Mouse (Mus musculus): ENCODE results near the gene Arhgap45. TPM values are rescaled to one million over a fixed set of nuclear protein-coding genes. Genes with fewer than 3 reads are reported as not detected.

Gene Arhgap45
- polyA plus RNA-seq, 1 experiment from 2014 or later: 56.2 TPM

GRCm38 (mm10) chr10:79994397-79995115 is 21.9 kb upstream of the Arhgap45 start:
- 8% methylated on average over 16 of the region's 16 CpGs for whole genome bisulfite sequencing (ENCODE audit: missing documents)
- Histone ChIP-seq H3K4me3 (ENCODE audit: inconsistent target) (no peak overlapping the region), H3K36me3 (ENCODE audit: inconsistent target) (peaks cover 6% of the 10 kb centered on the region; the same call in 1 of the 2 replicates), H3K79me2 (ENCODE audit: inconsistent target) (no peaks in the 10 kb centered on the region; the same call in 1 of the 2 replicates), H3K27ac (peak overlapping the region; percentile 58)

GRCm38 (mm10) chr10:79995636-79996035 is 20.8 kb upstream of the Arhgap45 start:
- H3K4me3 ChIP-seq (ENCODE audit: inconsistent target): peak overlapping the region; percentile 81; the same call in 1 of the 2 replicates
- no peaks in the 10 kb centered on the region; the same call in 1 of the 2 replicates for H3K79me2 ChIP-seq (ENCODE audit: inconsistent target)
- peak overlapping the region; percentile 22 for H3K27ac ChIP-seq
- 22% methylated on average over 1 of the region's 1 CpGs for WGBS (ENCODE audit: missing documents)
- peaks cover 14% of the 10 kb centered on the region; the same call in 1 of the 2 replicates for H3K36me3 ChIP-seq (ENCODE audit: inconsistent target)

GRCm38 (mm10) chr10:79996272-79997033 is 20.0 kb upstream of the Arhgap45 start, which contains the start of gene Abca7:
Gene Abca7, plus strand, starts transcription at chr10:79996494.
- Histone ChIP-seq H3K79me2 (ENCODE audit: inconsistent target) (no peaks in the 10 kb centered on the region; the same call in 1 of the 2 replicates), H3K4me3 (ENCODE audit: inconsistent target) (peak within 1 kb of the TSS; percentile 81), H3K36me3 (ENCODE audit: inconsistent target) (peaks cover 17% of the 10 kb centered on the region; the same call in 1 of the 2 replicates), H3K27ac (peak within 1 kb of the TSS; percentile 58)
- 0% methylated on average over 34 of the region's 34 CpGs for WGBS (ENCODE audit: missing documents)

GRCm38 (mm10) chr10:79997034-79997760 is 19.3 kb upstream of the Arhgap45 start:
- WGBS (ENCODE audit: missing documents): 7% methylated on average over 35 of the region's 35 CpGs

GRCm38 (mm10) chr10:79997819-79998218 is 18.6 kb upstream of the Arhgap45 start:
- WGBS (ENCODE audit: missing documents): 89% methylated on average over 15 of the region's 15 CpGs
- H3K27ac ChIP-seq: no peak overlapping the region
- H3K79me2 ChIP-seq (ENCODE audit: inconsistent target): no peaks in the 10 kb centered on the region; the same call in 1 of the 2 replicates
- H3K4me3 ChIP-seq (ENCODE audit: inconsistent target): no peak overlapping the region
- peaks cover 20% of the 10 kb centered on the region; the same call in 1 of the 2 replicates for H3K36me3 ChIP-seq (ENCODE audit: inconsistent target)

More at GRCm38 (mm10) chr10:79997034-79997760, 19.3 kb upstream of the Arhgap45 start:
- peak overlapping the region; percentile 57 for H3K27ac ChIP-seq
- peaks cover 17% of the 10 kb centered on the region; the same call in 1 of the 2 replicates for H3K36me3 ChIP-seq (ENCODE audit: inconsistent target)
- H3K4me3 ChIP-seq (ENCODE audit: inconsistent target): peak overlapping the region; percentile 81
- no peaks in the 10 kb centered on the region; the same call in 1 of the 2 replicates for H3K79me2 ChIP-seq (ENCODE audit: inconsistent target)

GRCm38 (mm10) chr10:80001945-80002344 is 14.5 kb upstream of the Arhgap45 start:
- H3K27ac ChIP-seq: no peak overlapping the region
- H3K36me3 ChIP-seq (ENCODE audit: inconsistent target): peaks cover 37% of the 10 kb centered on the region; the same call in 1 of the 2 replicates
- no peak overlapping the region for H3K4me3 ChIP-seq (ENCODE audit: inconsistent target)
- H3K79me2 ChIP-seq (ENCODE audit: inconsistent target): no peaks in the 10 kb centered on the region; the same call in 1 of the 2 replicates
- 100% methylated on average over 8 of the region's 9 CpGs for WGBS (ENCODE audit: missing documents)

GRCm38 (mm10) chr10:80002829-80003228 is 13.6 kb upstream of the Arhgap45 start:
- 92% methylated on average over 20 of the region's 21 CpGs for WGBS (ENCODE audit: missing documents)
- peaks cover 44% of the 10 kb centered on the region; the same call in 1 of the 2 replicates for H3K36me3 ChIP-seq (ENCODE audit: inconsistent target)
- no peak overlapping the region for H3K27ac ChIP-seq
- no peaks in the 10 kb centered on the region; the same call in 1 of the 2 replicates for H3K79me2 ChIP-seq (ENCODE audit: inconsistent target)
- no peak overlapping the region for H3K4me3 ChIP-seq (ENCODE audit: inconsistent target)

- WGBS (ENCODE audit: missing documents): 89% methylated on average over 9 of the region's 9 CpGs
- H3K36me3 ChIP-seq (ENCODE audit: inconsistent target): peaks cover 52% of the 10 kb centered on the region
- no peaks in the 10 kb centered on the region for H3K79me2 ChIP-seq (ENCODE audit: inconsistent target)
- no peak overlapping the region for H3K27ac ChIP-seq
- no peak overlapping the region for H3K4me3 ChIP-seq (ENCODE audit: inconsistent target)
Measured at GRCm38 (mm10) chr10:80003374-80004232, 12.8 kb upstream of the Arhgap45 start.

- Histone ChIP-seq H3K36me3 (ENCODE audit: inconsistent target) (peaks cover 56% of the 10 kb centered on the region), H3K4me3 (ENCODE audit: inconsistent target) (no peak overlapping the region), H3K79me2 (ENCODE audit: inconsistent target) (no peaks in the 10 kb centered on the region), H3K27ac (no peak overlapping the region)
- 92% methylated on average over 6 of the region's 8 CpGs for whole genome bisulfite sequencing (ENCODE audit: missing documents)
Measured at GRCm38 (mm10) chr10:80004233-80004705, 12.2 kb upstream of the Arhgap45 start.

GRCm38 (mm10) chr10:80011740-80012139 is 4.7 kb upstream of the Arhgap45 start:
- no peak overlapping the region for H3K27ac ChIP-seq
- 94% methylated on average over 6 of the region's 6 CpGs for WGBS (ENCODE audit: missing documents)
- peaks cover 3% of the 10 kb centered on the region for H3K79me2 ChIP-seq (ENCODE audit: inconsistent target)
- no peak overlapping the region for H3K4me3 ChIP-seq (ENCODE audit: inconsistent target)
- H3K36me3 ChIP-seq (ENCODE audit: inconsistent target): peaks cover 52% of the 10 kb centered on the region

- H3K4me3 ChIP-seq (ENCODE audit: inconsistent target): no peak overlapping the region
- WGBS (ENCODE audit: missing documents): 96% methylated on average over 25 of the region's 25 CpGs
- no peak overlapping the region for H3K27ac ChIP-seq
- H3K36me3 ChIP-seq (ENCODE audit: inconsistent target): peaks cover 35% of the 10 kb centered on the region
- H3K79me2 ChIP-seq (ENCODE audit: inconsistent target): peaks cover 22% of the 10 kb centered on the region
Measured at GRCm38 (mm10) chr10:80013609-80014008, 2.8 kb upstream of the Arhgap45 start.

- H3K79me2 ChIP-seq (ENCODE audit: inconsistent target): peaks cover 32% of the 10 kb centered on the region
- H3K36me3 ChIP-seq (ENCODE audit: inconsistent target): peaks cover 31% of the 10 kb centered on the region
- 81% methylated on average over 24 of the region's 28 CpGs for WGBS (ENCODE audit: missing documents)
- H3K4me3 ChIP-seq (ENCODE audit: inconsistent target): no peak overlapping the region
- H3K27ac ChIP-seq: no peak overlapping the region
Measured at GRCm38 (mm10) chr10:80014484-80015290, 1.8 kb upstream of the Arhgap45 start.

Data from macrophage (primary cell).